Mouse (Mus musculus) right cerebral cortex, postnatal 10 days (tissue): Measurements from ENCODE around the gene Spns3.

Experiments
- DNase-seq, 2 experiments: peaks; one replicate each; pipeline ENCODE4 v3.0.0; 2021; ENCODE audit warnings: low spot score in 2 of 2

The Spns3 gene

GRCm38 (mm10) chr11:72550134-72550988 lies at the start of gene Spns3:
TSS of gene Spns3 (minus strand) at chr11:72550506.
- DNase-seq = no peak

- no peak for DNase-seq
These were observed 47.5 kb upstream of the Spns3 start for GRCm38 (mm10) chr11:72597780-72598179.

- no peak for DNase-seq
These were observed 44.9 kb upstream of the Spns3 start for GRCm38 (mm10) chr11:72595010-72595737.

- DNase-seq = no peak
These were observed 37.4 kb upstream of the Spns3 start for GRCm38 (mm10) chr11:72587537-72588233.

- DNase-seq = no peak
These were observed 36.3 kb upstream of the Spns3 start for GRCm38 (mm10) chr11:72586570-72586969.

- no peak for DNase-seq
These were observed 32.8 kb upstream of the Spns3 start for GRCm38 (mm10) chr11:72583092-72583491.

GRCm38 (mm10) chr11:72582448-72582705 lies 32.1 kb upstream of the Spns3 start:
- DNase-seq = no peak

GRCm38 (mm10) chr11:72581609-72582447 lies 31.5 kb upstream of the Spns3 start:
- no peak for DNase-seq

- no peak for DNase-seq
These were observed 28.2 kb upstream of the Spns3 start for GRCm38 (mm10) chr11:72578471-72578870.

GRCm38 (mm10) chr11:72576466-72577351 lies 26.4 kb upstream of the Spns3 start:
- peak in 1 of 2 experiments; percentile 36 for DNase-seq

GRCm38 (mm10) chr11:72576111-72576465 lies 25.8 kb upstream of the Spns3 start:
- DNase-seq = no peak

GRCm38 (mm10) chr11:72573819-72574218 lies 23.5 kb upstream of the Spns3 start:
- DNase-seq = no peak

- DNase-seq = peak; percentile 78 to 87
These were observed 20.1 kb upstream of the Spns3 start for GRCm38 (mm10) chr11:72570319-72570979.

GRCm38 (mm10) chr11:72569671-72570318 lies 19.5 kb upstream of the Spns3 start:
- DNase-seq = no peak

GRCm38 (mm10) chr11:72569051-72569450 lies 18.7 kb upstream of the Spns3 start:
- no peak for DNase-seq

GRCm38 (mm10) chr11:72566816-72567338 lies 16.6 kb upstream of the Spns3 start:
- peak; percentile 55 to 60 for DNase-seq

GRCm38 (mm10) chr11:72566304-72566703 lies 16.0 kb upstream of the Spns3 start:
- DNase-seq = no peak

GRCm38 (mm10) chr11:72564232-72564807 lies 14.0 kb upstream of the Spns3 start:
- DNase-seq = peak; percentile 50 to 66

GRCm38 (mm10) chr11:72560661-72561060 lies 10.4 kb upstream of the Spns3 start:
- no peak for DNase-seq
